Mouse (Mus musculus) lung, embryonic 14.5 days (tissue): ENCODE data around the gene Whrn. TPM values are rescaled to one million over a fixed set of nuclear protein-coding genes. Genes with fewer than 3 reads are reported as not detected.

Experiments
- ATAC-seq: fragments of 200-750 bp; cut with Nextera tagmentation; 2 replicates; pipeline ENCODE4 v1.8.0; 2017; ENCODE audit warnings: mild to moderate bottlenecking, moderate TSS enrichment, moderate library complexity; ENCODE audit not compliant: insufficient read depth
- DNase-seq: peaks from one replicate; pipeline ENCODE4 v3.0.0-alpha.2; 2015
- H3K27ac ChIP-seq: fragments of 300-500 bp; sonication (generic); 2 replicates; pipeline ENCODE4 v1.5.1; 2014; ENCODE audit warnings: low read depth, mild to moderate bottlenecking, moderate library complexity
- H3K27me3 ChIP-seq: fragments of 300-500 bp; sonication (generic); 2 replicates; pipeline ENCODE4 v1.6.1; 2014; ENCODE audit warnings: low read length, control low read depth; ENCODE audit not compliant: insufficient read depth
- H3K36me3 ChIP-seq: fragments of 300-500 bp; sonication (generic); 2 replicates; pipeline ENCODE4 v1.6.1; 2014; ENCODE audit warnings: control low read depth; ENCODE audit not compliant: insufficient read depth
- H3K4me1 ChIP-seq: fragments of 300-500 bp; sonication (generic); 2 replicates; pipeline ENCODE4 v1.6.1; 2014; ENCODE audit warnings: antibody characterized with exemption, control low read depth; ENCODE audit not compliant: insufficient read depth
- H3K4me2 ChIP-seq: fragments of 300-500 bp; sonication (generic); 2 replicates; pipeline ENCODE4 v1.6.1; 2014; ENCODE audit warnings: mild to moderate bottlenecking
- H3K4me3 ChIP-seq: fragments of 300-500 bp; sonication (generic); 2 replicates; pipeline ENCODE4 v1.5.1; 2014; ENCODE audit warnings: low read depth, low read length
- H3K9ac ChIP-seq: fragments of 300-500 bp; sonication (generic); 2 replicates; pipeline ENCODE4 v1.6.1; 2014
- H3K9me3 ChIP-seq: fragments of 300-500 bp; sonication (generic); 2 replicates; pipeline ENCODE4 v1.6.1; 2016; ENCODE audit warnings: low read depth, low read length, control low read depth
- CTCF ChIP-seq: IDR thresholded peaks from 2 replicates; pipeline ENCODE4 v1.5.1; 2016; ENCODE audit warnings: antibody characterized with exemption, low read depth
- WGBS: fragments of 180-500 bp; shearing (Covaris S2); extraction: QIAGEN DNeasy Blood & Tissue Kit; methylation state at CpG from one replicate; pipeline ENCODE4 v1.1.7; 2014; 5-methylcytosine and 5-hydroxymethylcytosine counted together
- polyA plus RNA-seq: library from polyadenylated mRNA; unstranded; fragments of >200 nt; fragmentation: Nextera tagmentation; extraction: Ambion mirVana; gene quantifications from 2 replicates; pipeline ENCODE4 v1.2.1, GENCODE M21; 2014

The Whrn gene
- polyA plus RNA-seq, 1 experiment from 2014 or later, result 4.5 TPM

DNA sequence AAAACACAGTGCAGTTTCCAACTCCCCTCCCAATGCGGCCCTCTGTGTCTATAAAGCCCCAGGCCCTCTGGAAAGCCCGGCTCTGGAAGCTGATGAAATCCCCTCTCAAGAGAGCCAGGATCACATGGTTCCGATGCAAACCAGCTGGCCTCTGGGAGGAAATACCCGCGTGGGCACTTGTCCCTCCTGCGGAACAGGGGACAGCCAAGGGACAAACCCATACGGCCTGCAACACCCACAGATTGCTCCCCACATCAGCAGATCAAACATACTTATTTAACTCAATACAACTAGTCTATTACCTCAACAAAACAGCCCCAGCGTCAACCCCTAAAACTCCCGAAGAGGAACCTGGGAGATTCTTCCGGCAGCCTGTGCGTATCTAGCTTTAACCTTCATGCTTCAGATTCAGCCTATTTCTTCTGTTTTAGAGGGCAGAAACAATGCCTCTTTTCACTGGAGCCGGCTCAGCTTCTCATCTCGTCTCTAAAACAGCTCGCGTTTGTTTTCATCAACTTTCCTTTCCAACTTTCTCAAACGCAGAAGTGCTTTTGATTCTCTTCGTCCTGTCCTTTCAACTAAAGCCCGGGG lies 86.4 kb downstream of the Whrn start:
- no peaks in the 10 kb centered on the region for H3K36me3 ChIP-seq
- ATAC-seq (no peak), DNase-seq (peak; percentile 58)
- peak overlapping the region; percentile 48 for H3K9ac ChIP-seq
- peak overlapping the region; percentile 43; the same call in 1 of the 2 replicates for H3K27ac ChIP-seq
- 3% methylated on average over 18 of the region's 18 CpGs for WGBS
- H3K9me3 ChIP-seq, result no peaks in the 10 kb centered on the region
- no peaks in the 10 kb centered on the region for H3K27me3 ChIP-seq
- no peak for TF ChIP-seq CTCF
- H3K4me3 ChIP-seq, result peak overlapping the region; percentile 50
- peak overlapping the region; percentile 99 for H3K4me2 ChIP-seq
- peaks cover 23% of the 10 kb centered on the region for H3K4me1 ChIP-seq

GRCm38 (mm10) chr4:63408649-63409048 lies 87.1 kb downstream of the Whrn start:
- H3K4me3 ChIP-seq, result peak overlapping the region; percentile 50; the same call in 1 of the 2 replicates

GRCm38 (mm10) chr4:63408247-63408646 lies 87.5 kb downstream of the Whrn start:
- H3K4me3 ChIP-seq, result no peak overlapping the region
- peak overlapping the region; percentile 99 for H3K4me2 ChIP-seq
- peak overlapping the region; percentile 74 for H3K27ac ChIP-seq
- H3K9ac ChIP-seq, result 0 out of 2 replicates have a peak overlapping the region, but pooled peaks have one; percentile 2
- no peaks in the 10 kb centered on the region for H3K9me3 ChIP-seq
- DNase-seq, result peak; percentile 82
- peaks cover 34% of the 10 kb centered on the region for H3K4me1 ChIP-seq
- 27% methylated on average over 7 of the region's 7 CpGs for WGBS
- peak; percentile 35; the same call in 1 of the 2 replicates for ATAC-seq
- no peak for TF ChIP-seq CTCF
- no peaks in the 10 kb centered on the region for H3K27me3 ChIP-seq
- no peaks in the 10 kb centered on the region for H3K36me3 ChIP-seq

More at GRCm38 (mm10) chr4:63408649-63409048, 87.1 kb downstream of the Whrn start:
- no peaks in the 10 kb centered on the region for H3K27me3 ChIP-seq
- TF ChIP-seq CTCF, result peak; percentile 90
- no peak overlapping the region for H3K9ac ChIP-seq
- H3K4me2 ChIP-seq, result peak overlapping the region; percentile 99
- 4% methylated on average over 8 of the region's 8 CpGs for WGBS
- ATAC-seq, result peak; percentile 54
- peaks cover 31% of the 10 kb centered on the region for H3K4me1 ChIP-seq
- no peaks in the 10 kb centered on the region for H3K36me3 ChIP-seq
- DNase-seq, result peak; percentile 89
- peak overlapping the region; percentile 74 for H3K27ac ChIP-seq
- H3K9me3 ChIP-seq, result no peaks in the 10 kb centered on the region

GRCm38 (mm10) chr4:63405683-63406082 lies 90.1 kb downstream of the Whrn start:
- no peak for TF ChIP-seq CTCF
- H3K4me1 ChIP-seq, result peaks cover 47% of the 10 kb centered on the region

GRCm38 (mm10) chr4:63405051-63405450 lies 90.7 kb downstream of the Whrn start:
- peaks cover 47% of the 10 kb centered on the region for H3K4me1 ChIP-seq
- no peak for TF ChIP-seq CTCF
- peak overlapping the region; percentile 95 for H3K27ac ChIP-seq
- no peak overlapping the region for H3K4me3 ChIP-seq
- H3K36me3 ChIP-seq, result no peaks in the 10 kb centered on the region
- no peaks in the 10 kb centered on the region for H3K27me3 ChIP-seq
- H3K4me2 ChIP-seq, result no peak overlapping the region
- no peaks in the 10 kb centered on the region for H3K9me3 ChIP-seq
- ATAC-seq, result no peak
- peak; percentile 55 for DNase-seq
- H3K9ac ChIP-seq, result peak overlapping the region; percentile 11; the same call in 1 of the 2 replicates
- WGBS, result 9% methylated on average over 7 of the region's 7 CpGs

More at GRCm38 (mm10) chr4:63405683-63406082, 90.1 kb downstream of the Whrn start:
- Histone ChIP-seq H3K36me3 (no peaks in the 10 kb centered on the region), H3K9me3 (no peaks in the 10 kb centered on the region), H3K4me2 (no peak overlapping the region), H3K4me3 (no peak overlapping the region), H3K27ac (peak overlapping the region; percentile 95; the same call in 1 of the 2 replicates), H3K27me3 (no peaks in the 10 kb centered on the region), H3K9ac (no peak overlapping the region)
- DNase-seq (no peak), ATAC-seq (no peak)
- WGBS, result 52% methylated on average over 4 of the region's 4 CpGs

GRCm38 (mm10) chr4:63404205-63404604 lies 91.6 kb downstream of the Whrn start:
- no peaks in the 10 kb centered on the region for H3K9me3 ChIP-seq
- no peak for TF ChIP-seq CTCF
- H3K27me3 ChIP-seq, result no peaks in the 10 kb centered on the region
- 33% methylated on average over 7 of the region's 7 CpGs for WGBS
- peak overlapping the region; percentile 37; the same call in 1 of the 2 replicates for H3K9ac ChIP-seq
- ATAC-seq (no peak), DNase-seq (no peak)
- H3K4me2 ChIP-seq, result peak overlapping the region; percentile 69
- peak overlapping the region; percentile 95 for H3K27ac ChIP-seq
- H3K36me3 ChIP-seq, result no peaks in the 10 kb centered on the region
- peaks cover 51% of the 10 kb centered on the region for H3K4me1 ChIP-seq
- H3K4me3 ChIP-seq, result no peak overlapping the region
